Mouse (Mus musculus) heart, adult 2 months (tissue): ENCODE results near the gene Atp6v1g1.

Experiments
- CTCF ChIP-seq: fragments of 200-600 bp; IDR thresholded peaks from 2 replicates; pipeline ENCODE4 v1.8.1; 2022; ENCODE audit warnings: antibody characterized with exemption, mild to moderate bottlenecking, moderate library complexity
- EP300 ChIP-seq: fragments of 200-500 bp; IDR thresholded peaks from 2 replicates; pipeline ENCODE4 v1.6.1; 2011; ENCODE audit warnings: low read depth, low read length, control low read depth; ENCODE audit not compliant: insufficient read depth
- POLR2A ChIP-seq: fragments of 200-500 bp; IDR thresholded peaks from 2 replicates; pipeline ENCODE4 v1.6.1; 2011; ENCODE audit warnings: mild to moderate bottlenecking, low read depth, low read length, control low read depth; ENCODE audit not compliant: insufficient read depth

- TF ChIP-seq EP300 (no peak), CTCF (no peak), POLR2A (no peak)
Measured at GRCm38 (mm10) chr4:63553789-63554576, 9.4 kb downstream of the Atp6v1g1 start.
